Mouse (Mus musculus) layer of hippocampus, adult 8-10 months (tissue): ENCODE measurements at regions not wholly inside any gene's neighbourhood (a gene's known extent, or its start where the extent isn't known, plus 50 kb on each side); places are given as distances from the start of the nearest gene placed in this dataset.
"Not testable (repeated sequence)": the region's sequence is repeated elsewhere in the genome, so short reads cannot be mapped to it uniquely, and the experiment has no call there.

ENCODE experiments used
- DNase-seq, 2 experiments: peaks; one replicate each; pipeline ENCODE4 v3.0.0; 2022; ENCODE audit warnings: low spot score in 2 of 2

DNA sequence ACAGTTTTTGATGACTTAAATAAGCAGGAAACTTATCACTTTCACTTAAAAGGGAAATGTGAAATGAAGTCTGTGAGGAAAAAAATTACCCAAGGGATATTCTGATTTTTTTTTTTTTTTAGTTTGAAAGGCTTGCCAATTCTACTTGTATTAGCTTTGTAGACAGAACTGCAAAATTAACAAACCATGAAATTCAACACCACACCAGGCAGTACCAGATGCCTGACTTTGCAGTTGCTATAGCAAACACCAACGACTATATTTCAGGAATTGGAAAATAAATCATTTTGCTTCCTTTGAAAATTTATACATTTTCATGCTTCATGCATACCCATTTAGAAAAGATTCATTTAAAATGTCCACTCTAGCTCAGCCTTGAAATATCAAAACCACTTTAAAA, 1206.6 kb downstream of the Grik2 start:
- peak; percentile 6 to 25 for DNase-seq

DNA sequence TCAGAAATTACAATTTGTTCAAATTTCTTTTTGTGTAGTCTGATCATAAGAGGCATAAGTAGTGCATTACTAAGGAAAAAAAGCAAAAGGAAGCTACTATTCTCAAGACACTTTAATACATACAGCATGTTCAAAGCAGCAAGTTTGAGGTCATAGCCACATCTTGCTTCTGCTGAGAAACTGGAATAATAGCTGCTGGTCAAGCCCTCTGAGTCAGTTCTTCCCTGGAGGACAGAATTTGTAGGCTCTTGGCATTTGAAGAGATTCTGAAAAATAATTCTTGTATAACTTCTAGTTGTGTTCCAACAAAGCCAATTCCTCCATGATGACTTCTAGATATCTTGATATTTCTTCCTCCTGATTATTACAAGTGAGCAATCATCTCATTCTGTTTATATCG, 1207.5 kb downstream of the Grik2 start:
- DNase-seq = no peak

DNA sequence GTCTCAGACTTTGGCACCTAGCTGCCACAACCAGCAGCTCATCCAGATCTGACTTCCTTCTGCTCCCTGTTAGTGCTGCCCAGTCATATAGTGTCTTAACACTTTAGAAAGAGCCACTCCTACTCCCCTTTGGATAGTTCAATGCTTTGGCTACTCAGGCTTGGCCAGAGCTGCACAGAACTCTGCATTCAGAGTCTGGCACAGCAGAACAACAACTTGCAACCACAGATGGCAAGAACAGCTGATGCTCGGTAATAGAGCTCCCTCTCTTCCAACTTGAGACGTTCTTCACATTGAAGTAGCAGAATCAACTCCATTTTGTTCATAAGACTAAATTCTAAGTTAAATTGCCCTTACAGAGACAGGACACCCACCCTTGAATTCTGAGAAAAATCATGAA, 1216.0 kb downstream of the Grik2 start:
- peak; percentile 4 to 17 for DNase-seq

DNA sequence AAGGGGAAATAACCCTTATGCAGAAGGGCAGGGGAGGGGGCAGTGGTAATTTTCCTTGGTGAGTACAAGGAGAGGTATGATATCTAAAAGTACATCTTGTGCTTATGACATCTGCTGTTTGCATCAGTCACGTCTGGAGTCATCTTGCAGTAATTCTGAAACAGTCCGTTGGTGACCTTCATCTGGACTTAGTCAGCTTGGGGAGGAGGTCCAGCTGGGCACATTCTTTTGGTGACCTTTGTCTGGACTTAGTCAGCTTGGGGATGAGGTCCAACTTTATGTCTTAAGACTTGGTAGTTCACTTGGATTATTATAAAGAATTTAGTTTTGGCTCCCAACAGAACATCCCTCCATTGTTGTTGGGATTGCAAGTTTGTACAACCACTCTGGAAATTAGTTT, 1238.8 kb downstream of the Grik2 start:
- not testable (repeated sequence) for DNase-seq

DNA sequence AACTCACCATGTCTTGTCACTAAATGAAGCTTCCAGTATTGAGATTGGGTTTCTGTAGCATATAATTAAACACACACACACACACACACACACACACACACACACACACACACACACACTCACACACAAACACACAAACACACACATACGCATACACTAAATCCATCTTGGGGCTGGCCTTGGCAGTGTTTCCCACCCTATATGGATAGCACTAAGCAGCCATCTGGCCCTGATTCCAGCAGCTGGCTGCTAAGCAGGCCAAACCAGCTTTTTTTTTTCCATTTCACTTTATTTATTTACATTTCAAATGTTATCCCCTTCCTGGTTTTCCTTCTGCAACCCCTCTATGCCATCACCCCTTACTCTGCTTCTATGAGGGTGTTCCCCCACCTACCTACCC, 1266.3 kb downstream of the Grik2 start:
- no peak for DNase-seq

DNA sequence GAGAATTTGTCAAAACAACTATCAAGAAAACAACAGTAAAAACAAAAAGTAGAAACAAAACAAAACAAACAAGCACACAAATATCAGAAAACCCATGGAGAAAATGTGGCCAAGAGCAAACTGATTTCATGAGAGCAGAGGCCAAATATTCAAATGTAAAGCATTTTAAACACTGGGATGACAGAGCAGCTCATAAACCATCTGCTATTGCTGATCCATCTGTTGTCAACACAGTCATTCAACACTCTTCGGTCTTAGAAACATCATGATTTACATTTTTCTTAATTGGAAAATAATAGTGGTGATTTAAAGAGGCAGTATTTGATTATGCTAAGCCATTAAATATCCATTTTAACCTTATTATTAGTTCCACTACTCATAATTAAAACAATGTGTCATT, 1315.6 kb downstream of the Grik2 start:
- peak; percentile 3 to 8 for DNase-seq

DNA sequence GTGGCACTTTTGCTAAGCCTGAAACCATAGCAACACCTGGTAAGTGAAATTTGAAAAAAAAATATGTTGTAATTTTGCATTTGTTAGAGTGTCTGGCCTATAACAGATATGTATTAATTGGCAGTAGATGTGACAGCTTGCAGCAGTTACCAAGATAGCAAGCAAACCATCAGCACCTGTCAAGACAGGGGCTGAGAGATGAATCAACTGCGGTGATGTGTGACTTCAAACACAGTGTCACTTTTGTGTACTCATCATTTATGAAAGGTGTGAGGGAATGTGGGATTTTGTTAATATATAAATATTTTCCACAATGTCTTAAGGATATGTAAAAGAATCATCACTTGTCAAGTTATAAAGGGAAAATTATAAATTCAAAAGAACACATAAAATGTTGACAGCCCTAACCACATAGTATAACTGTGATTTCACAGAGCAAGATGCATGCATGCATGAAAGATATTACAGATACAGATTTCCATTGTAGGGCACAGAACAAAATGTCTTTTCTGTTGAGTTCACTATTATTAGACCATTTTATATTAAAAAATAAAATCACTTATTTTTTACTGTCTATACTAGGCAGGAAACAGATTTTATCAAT, 1344.7 kb downstream of the Grik2 start:
- no peak for DNase-seq

DNA sequence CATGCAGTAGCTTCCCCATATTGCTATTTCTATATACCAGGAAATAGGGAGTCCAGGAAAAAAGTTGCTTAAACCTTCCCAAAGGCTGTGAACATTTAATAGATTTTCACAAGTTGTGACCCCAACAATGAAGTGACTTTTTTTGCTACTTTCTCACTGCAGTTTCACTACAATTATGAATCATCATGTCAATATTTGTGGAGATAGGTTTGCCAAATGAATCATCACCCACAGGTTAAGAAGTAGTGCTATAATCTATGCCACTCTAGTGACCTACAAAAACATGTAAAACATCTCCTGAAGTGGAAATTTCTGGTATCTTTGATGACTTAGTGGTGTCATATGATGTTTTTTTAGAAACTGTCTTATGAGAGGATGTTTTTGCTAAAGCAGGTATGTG, 1355.3 kb downstream of the Grik2 start:
- no peak for DNase-seq

DNA sequence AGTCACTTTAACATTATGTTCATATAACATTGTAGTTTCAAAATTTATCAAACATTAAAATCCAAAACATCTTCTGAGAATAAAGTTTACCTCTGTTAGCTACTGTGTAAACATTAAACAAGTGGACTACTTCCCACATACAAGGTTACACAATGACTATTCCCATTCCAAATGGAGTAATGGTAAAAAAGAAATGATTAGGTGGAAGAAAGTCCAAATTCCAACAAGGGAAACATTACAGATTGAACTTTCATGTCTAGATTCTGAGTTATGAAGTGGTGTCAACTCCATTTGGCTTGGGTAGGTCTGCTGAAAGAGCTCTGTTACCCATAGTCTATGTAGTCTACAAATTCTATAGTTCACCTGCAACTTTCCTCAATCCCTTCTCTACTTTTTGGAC, 1363.1 kb downstream of the Grik2 start:
- no peak for DNase-seq

DNA sequence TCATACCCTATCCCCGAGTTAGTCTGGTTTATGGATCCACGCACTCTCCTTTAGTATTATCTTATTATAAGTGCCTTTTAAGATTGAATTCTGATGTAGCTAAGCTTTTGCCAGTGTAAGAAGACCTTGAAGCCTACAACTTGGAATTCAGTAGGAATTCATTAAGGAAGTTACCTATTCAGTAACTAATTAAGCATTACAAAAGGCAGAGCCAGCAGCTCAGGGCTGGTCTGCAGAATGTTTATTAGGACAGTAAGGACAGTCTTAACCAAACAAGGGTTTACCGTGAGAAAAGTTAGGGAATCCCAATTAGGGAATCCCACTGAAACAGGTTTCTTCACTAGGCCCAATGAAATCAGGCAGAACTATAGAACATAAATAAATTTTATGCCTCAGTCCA, 1383.5 kb downstream of the Grik2 start:
- no peak for DNase-seq
